Mouse (Mus musculus): ENCODE measurements around the gene Ets1.

Gene Ets1

DNA sequence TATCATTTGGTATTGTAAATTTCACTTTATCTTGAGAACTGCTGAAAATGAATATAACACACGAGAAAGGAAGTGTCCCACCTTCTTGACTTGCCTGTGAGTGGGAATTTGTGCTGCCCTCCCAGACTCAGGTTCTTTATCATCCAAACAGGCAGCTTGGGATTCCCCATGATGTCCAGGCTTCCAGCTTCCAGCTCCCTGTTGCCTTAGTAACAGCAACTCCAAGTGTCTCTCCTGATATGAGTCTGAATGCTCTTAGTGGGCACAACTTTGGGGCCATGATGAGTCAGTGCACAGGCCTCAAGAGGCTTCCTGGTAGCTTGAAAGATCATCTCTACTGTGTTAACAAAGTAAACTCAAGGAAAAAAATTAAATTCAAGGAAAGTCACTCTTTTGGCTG lies 142.8 kb downstream of the Ets1 start:
- DNase-seq, result no peak

DNA sequence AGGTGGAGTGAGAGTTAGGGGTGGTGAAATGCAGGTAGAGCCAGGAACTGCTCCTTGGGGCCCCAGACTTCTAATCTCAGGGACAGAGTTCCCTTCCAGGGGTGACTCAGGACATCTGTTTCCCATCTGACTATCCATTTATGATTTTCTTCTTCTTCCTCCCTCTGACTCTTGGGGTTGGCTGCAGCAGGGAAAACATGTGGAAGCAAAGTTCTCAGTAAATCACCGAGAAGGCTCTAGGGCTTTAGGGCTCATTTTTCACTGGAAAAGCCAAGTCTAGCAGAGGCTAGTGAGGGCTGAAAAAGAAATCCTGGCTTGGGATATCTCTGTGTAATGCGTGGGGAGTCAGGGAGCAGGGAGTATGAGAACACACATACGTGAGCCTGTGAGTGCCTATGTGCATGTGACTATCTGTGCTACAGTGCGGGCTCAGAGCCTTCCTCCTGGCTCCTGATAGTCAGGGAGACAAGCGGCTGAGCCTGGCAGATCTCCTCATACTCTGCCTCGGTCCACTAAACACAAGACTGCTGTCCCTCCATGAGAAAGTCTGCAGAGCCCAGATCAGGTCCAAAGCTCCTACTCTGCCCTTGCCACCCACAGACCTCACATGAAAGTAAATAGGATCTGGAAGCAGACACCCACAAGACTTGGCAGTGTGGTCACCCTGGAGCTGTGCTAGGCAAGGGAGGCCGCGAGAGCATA lies 146.5 kb downstream of the Ets1 start:
- DNase-seq, result no peak

GRCm38 (mm10) chr9:32787091-32787490 lies 151.1 kb downstream of the Ets1 start:
- DNase-seq, result no peak

DNA sequence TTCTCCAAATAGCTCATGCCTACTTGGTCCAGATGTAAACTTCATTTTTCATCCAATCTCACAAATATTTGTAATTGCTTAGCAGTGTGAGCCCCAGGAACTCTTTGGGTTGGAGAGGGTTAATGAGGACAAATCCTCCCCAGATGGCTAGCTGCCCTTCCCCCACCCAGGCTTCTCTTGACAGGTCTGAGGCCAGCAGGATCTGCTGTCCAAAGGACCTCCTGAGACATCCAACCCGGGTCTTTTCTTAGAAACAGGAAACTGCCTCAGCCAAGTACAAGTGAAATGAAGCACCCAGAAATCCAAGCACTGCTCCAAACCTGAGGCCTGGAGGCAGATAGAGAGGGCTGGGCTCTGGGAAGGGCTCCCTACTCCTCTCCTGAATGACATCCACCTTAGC lies 151.6 kb downstream of the Ets1 start:
- DNase-seq, result no peak

- DNase-seq, result no peak
Measured at GRCm38 (mm10) chr9:32789306-32789705, 153.3 kb downstream of the Ets1 start.

GRCm38 (mm10) chr9:32791699-32792098 lies 155.7 kb downstream of the Ets1 start:
- no peak for DNase-seq

DNA sequence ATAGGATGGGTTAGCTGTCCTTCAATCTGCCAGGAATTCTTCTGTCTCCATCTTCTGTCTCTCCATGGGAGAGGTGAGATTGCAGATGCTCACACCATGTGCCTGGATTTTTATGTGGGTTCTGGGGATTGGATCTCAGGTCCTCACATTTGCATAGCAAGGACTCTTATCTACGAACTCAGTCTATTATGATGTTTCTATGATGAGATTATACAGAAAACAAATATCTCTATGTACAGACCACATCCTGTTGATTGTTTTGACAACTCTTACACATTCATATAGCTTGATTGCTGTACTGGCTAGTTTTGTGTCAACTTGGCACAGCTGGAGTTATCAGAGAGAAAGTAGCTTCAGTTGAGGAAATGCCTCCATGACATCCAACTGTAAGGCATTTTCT lies 162.2 kb downstream of the Ets1 start:
- DNase-seq, result no peak

- no peak for DNase-seq
Measured at GRCm38 (mm10) chr9:32806106-32806505, 170.1 kb downstream of the Ets1 start.
